Mouse (Mus musculus): ENCODE data around the gene Dyrk1a.

Dyrk1a gene

GRCm38 (mm10) chr16:94701141-94701540 is 131.3 kb downstream of the Dyrk1a start:
- DNase-seq (ENCODE audit: low read depth in 1 of 2, low spot score in 2 of 2), result no peak

- no peak for DNase-seq (ENCODE audit: low read depth in 1 of 2, low spot score in 2 of 2)
Observed at GRCm38 (mm10) chr16:94701971-94702370, 132.2 kb downstream of the Dyrk1a start.

GRCm38 (mm10) chr16:94713480-94714094 is 143.8 kb downstream of the Dyrk1a start:
- DNase-seq (ENCODE audit: low read depth in 1 of 2, low spot score in 2 of 2), result peak; percentile 22 to 49

GRCm38 (mm10) chr16:94714483-94714882 is 144.7 kb downstream of the Dyrk1a start:
- DNase-seq (ENCODE audit: low read depth in 1 of 2, low spot score in 2 of 2), result no peak

GRCm38 (mm10) chr16:94717051-94717450 is 147.2 kb downstream of the Dyrk1a start:
- DNase-seq (ENCODE audit: low read depth in 1 of 2, low spot score in 2 of 2), result no peak

- no peak for DNase-seq (ENCODE audit: low read depth in 1 of 2, low spot score in 2 of 2)
Observed at GRCm38 (mm10) chr16:94718919-94719318, 149.1 kb downstream of the Dyrk1a start.

- no peak for DNase-seq (ENCODE audit: low read depth in 1 of 2, low spot score in 2 of 2)
Observed at GRCm38 (mm10) chr16:94719488-94719887, 149.7 kb downstream of the Dyrk1a start.

GRCm38 (mm10) chr16:94720476-94721153 is 150.8 kb downstream of the Dyrk1a start:
- DNase-seq (ENCODE audit: low read depth in 1 of 2, low spot score in 2 of 2), result peak in 1 of 2 experiments; percentile 11

GRCm38 (mm10) chr16:94721549-94722006 is 151.8 kb downstream of the Dyrk1a start:
- no peak for DNase-seq (ENCODE audit: low read depth in 1 of 2, low spot score in 2 of 2)

- no peak for DNase-seq (ENCODE audit: low read depth in 1 of 2, low spot score in 2 of 2)
Observed at GRCm38 (mm10) chr16:94722936-94723335, 153.1 kb downstream of the Dyrk1a start.

- peak; percentile 36 to 58 for DNase-seq (ENCODE audit: low read depth in 1 of 2, low spot score in 2 of 2)
Observed at GRCm38 (mm10) chr16:94724061-94724596, 154.3 kb downstream of the Dyrk1a start.

GRCm38 (mm10) chr16:94724747-94725211 is 155.0 kb downstream of the Dyrk1a start:
- no peak for DNase-seq (ENCODE audit: low read depth in 1 of 2, low spot score in 2 of 2)

- DNase-seq (ENCODE audit: low read depth in 1 of 2, low spot score in 2 of 2), result no peak
Observed at GRCm38 (mm10) chr16:94729236-94729635, 159.4 kb downstream of the Dyrk1a start.

GRCm38 (mm10) chr16:94731027-94731426 is 161.2 kb downstream of the Dyrk1a start:
- DNase-seq (ENCODE audit: low read depth in 1 of 2, low spot score in 2 of 2), result no peak

GRCm38 (mm10) chr16:94735472-94735871 is 165.7 kb downstream of the Dyrk1a start:
- DNase-seq (ENCODE audit: low read depth in 1 of 2, low spot score in 2 of 2), result no peak

- no peak for DNase-seq (ENCODE audit: low read depth in 1 of 2, low spot score in 2 of 2)
Observed at GRCm38 (mm10) chr16:94736462-94737358, 166.9 kb downstream of the Dyrk1a start.

- DNase-seq (ENCODE audit: low read depth in 1 of 2, low spot score in 2 of 2), result no peak
Observed at GRCm38 (mm10) chr16:94737359-94737687, 167.5 kb downstream of the Dyrk1a start.

- DNase-seq (ENCODE audit: low read depth in 1 of 2, low spot score in 2 of 2), result no peak
Observed at GRCm38 (mm10) chr16:94743853-94744501, 174.2 kb downstream of the Dyrk1a start.

- DNase-seq (ENCODE audit: low read depth in 1 of 2, low spot score in 2 of 2), result no peak
Observed at GRCm38 (mm10) chr16:94745016-94745415, 175.2 kb downstream of the Dyrk1a start.

All from monocyte, adult 2 months (primary cell).